Comparison of ENCODE assay signal across 15 mouse cellular contexts in the genomic region with DNA sequence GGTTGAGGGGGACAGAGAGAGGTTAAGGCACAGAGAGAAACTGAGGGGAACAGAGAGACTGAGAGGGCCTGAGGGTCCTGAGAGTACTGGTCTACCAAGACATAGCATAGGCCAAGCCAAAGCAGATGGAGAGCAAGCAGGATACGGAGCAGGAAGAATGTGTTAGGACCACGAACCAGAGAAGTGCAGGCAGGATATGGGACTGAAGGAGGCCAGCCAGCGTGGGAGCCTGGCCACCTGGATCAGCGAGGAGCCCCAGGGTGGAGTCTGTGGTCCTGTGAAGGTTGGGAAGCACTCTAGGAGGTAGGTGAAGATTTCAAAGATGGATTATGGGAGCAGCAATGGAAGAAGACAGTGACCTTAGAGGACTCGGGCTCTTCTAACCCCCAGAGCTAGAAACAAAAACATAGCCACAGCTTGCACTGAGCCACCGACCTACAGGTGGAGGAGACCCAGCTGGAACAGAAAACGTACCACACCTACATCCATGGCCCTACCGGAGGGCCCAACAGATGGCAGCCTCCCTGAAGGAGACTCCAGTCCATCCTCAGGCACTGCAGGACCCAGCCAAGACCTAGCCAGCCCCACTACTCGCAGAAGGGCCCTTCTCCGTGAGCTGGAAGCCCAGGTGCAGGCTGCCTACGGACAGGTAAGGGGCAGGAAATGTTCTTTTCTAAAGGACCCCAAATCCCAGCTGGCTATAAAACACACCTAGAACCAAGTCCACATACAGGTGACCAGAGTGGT. TPM values are rescaled to one million over a fixed set of nuclear protein-coding genes. Genes with fewer than 3 reads are reported as not detected.
"Had no signal": no experiment of that assay in that cellular context is flagged by ENCODE, and none has a peak within 500 bp of the region (broad histone marks: within the 10 kb centered on the region; RNA-seq: fewer than 3 reads in every experiment).

No protein-coding gene starts in this region.

- H3K9me3 ChIP-seq: limb, embryonic 10.5 days; liver, embryonic 12.5 days; lung, embryonic 15.5 days; midbrain, embryonic 12.5 days had no signal

- H3K27ac ChIP-seq: left cerebral cortex, adult 2 months; limb, embryonic 10.5 days; lung, embryonic 15.5 days; macrophage; midbrain, embryonic 12.5 days had no signal

- H3K4me2 ChIP-seq: liver, embryonic 12.5 days; lung, embryonic 15.5 days; midbrain, embryonic 12.5 days had no signal

- ATAC-seq: liver, embryonic 12.5 days; liver, postnatal 0 days; midbrain, embryonic 16.5 days had no signal

- H3K9ac ChIP-seq: liver, postnatal 0 days; lung, embryonic 15.5 days; midbrain, embryonic 12.5 days had no signal

- H3K4me3 ChIP-seq: left cerebral cortex, adult 2 months; limb, embryonic 10.5 days; liver, embryonic 12.5 days; lung, embryonic 15.5 days; megakaryocyte, embryonic 14.5 days; midbrain, embryonic 12.5 days had no signal

- H3K36me3 ChIP-seq: limb, embryonic 10.5 days; liver, embryonic 12.5 days; lung, embryonic 15.5 days; midbrain, embryonic 12.5 days had no signal

- DNase-seq: kidney, postnatal 25 days; liver, postnatal 0 days; lung, postnatal 14 days; right cerebral cortex, postnatal 14 days; thymus, postnatal 4 days had no signal

- H3K4me1 ChIP-seq: lung, embryonic 15.5 days; midbrain, embryonic 12.5 days had no signal

RNA-seq across cellular contexts. Expression of a gene that starts 1.0 kb away (rescaled TPM):
- polyA plus RNA-seq: limb, embryonic 10.5 days; limb, embryonic 14.5 days; lung, embryonic 15.5 days; macrophage; midbrain, embryonic 12.5 days; midbrain, embryonic 16.5 days; neural tube, embryonic 14.5 days had no signal

RNA-seq across cellular contexts. Expression of a gene that starts 23.0 kb away (rescaled TPM):
- polyA plus RNA-seq: limb, embryonic 10.5 days; macrophage; midbrain, embryonic 12.5 days; midbrain, embryonic 16.5 days; neural tube, embryonic 14.5 days had no signal

RNA-seq across cellular contexts. Expression of a gene that starts 36.6 kb away (rescaled TPM):
- polyA plus RNA-seq: macrophage; neural tube, embryonic 14.5 days had no signal
